Mouse (Mus musculus): ENCODE results near the gene Pyy. TPM values are rescaled to one million over a fixed set of nuclear protein-coding genes. Genes with fewer than 3 reads are reported as not detected.

Gene Pyy
- not detected in 2 replicates for polyA plus RNA-seq (2016; fragmentation: Nextera tagmentation; extraction: Ambion mirVana)

DNA sequence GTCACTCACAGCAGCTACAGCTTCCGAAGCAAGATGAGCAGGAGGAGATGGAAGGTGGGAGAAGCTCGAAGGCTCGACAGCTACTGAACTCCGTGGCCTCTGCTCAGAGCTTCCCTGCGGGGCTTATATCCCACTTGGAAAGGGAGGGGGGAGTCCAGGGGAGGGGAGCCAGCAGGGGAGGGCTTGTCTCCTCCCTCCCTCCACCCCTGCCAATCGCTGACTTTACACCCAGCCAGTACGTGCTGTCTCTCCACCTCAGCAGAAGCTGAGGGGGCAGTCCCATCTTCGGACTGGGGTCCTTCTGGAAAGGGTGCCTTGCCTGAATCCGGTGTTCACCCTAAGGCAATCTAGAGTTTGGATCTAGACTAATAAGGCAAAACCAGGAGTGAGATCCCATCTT is at the start of gene Pyy:
Gene Pyy (minus strand): TSS at position 101 of the 400 bp plus-strand sequence.
- Histone ChIP-seq H3K27me3 (peaks cover 82% of the 10 kb centered on the region), H3K4me2 (peak within 1 kb of the TSS; percentile 42), H3K4me3 (replicated peaks) (peak within 1 kb of the TSS; percentile 20; the same call in 1 of the 2 replicates), H3K27ac (no peak within 1 kb of the TSS), H3K36me3 (no peaks in the 10 kb centered on the region), H3K9ac (replicated peaks) (no peak within 1 kb of the TSS; the same call in 1 of the 2 replicates), H3K9me3 (no peaks in the 10 kb centered on the region), H3K4me1 (replicated peaks) (peaks cover 9% of the 10 kb centered on the region)
- ATAC-seq (ENCODE audit: insufficient number of reproducible peaks, insufficient read depth, low FRiP score, low TSS enrichment, low read depth): no peak
- WGBS: 14% methylated on average over 8 of the region's 9 CpGs

DNA sequence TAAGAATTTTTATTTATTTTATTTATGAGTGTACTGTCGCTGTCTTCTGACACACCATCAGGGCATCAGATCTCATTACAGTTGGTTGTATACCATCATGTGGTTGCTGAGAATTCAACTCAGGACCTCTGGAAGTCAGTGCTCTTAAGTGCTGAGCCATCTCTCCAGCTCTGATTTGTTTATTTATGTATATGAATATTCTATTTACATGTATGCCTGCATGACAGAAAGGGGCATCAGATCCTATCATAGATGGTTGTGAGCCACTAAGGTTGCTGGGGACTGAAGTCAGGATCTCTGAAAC is 49.1 kb upstream of the Pyy start:
- H3K27me3 ChIP-seq: no peaks in the 10 kb centered on the region
- H3K27ac ChIP-seq: no peak overlapping the region
- no peak for ATAC-seq (ENCODE audit: insufficient number of reproducible peaks, insufficient read depth, low FRiP score, low TSS enrichment, low read depth)
- H3K9ac ChIP-seq (replicated peaks): no peak overlapping the region
- WGBS: 6% methylated on average over 1 of the region's 1 CpGs
- H3K9me3 ChIP-seq: no peaks in the 10 kb centered on the region
- no peak overlapping the region for H3K4me3 ChIP-seq (replicated peaks)
- peaks cover 39% of the 10 kb centered on the region for H3K36me3 ChIP-seq
- peak overlapping the region; percentile 79; the same call in 1 of the 2 replicates for H3K4me2 ChIP-seq
- peaks cover 10% of the 10 kb centered on the region for H3K4me1 ChIP-seq (replicated peaks)

DNA sequence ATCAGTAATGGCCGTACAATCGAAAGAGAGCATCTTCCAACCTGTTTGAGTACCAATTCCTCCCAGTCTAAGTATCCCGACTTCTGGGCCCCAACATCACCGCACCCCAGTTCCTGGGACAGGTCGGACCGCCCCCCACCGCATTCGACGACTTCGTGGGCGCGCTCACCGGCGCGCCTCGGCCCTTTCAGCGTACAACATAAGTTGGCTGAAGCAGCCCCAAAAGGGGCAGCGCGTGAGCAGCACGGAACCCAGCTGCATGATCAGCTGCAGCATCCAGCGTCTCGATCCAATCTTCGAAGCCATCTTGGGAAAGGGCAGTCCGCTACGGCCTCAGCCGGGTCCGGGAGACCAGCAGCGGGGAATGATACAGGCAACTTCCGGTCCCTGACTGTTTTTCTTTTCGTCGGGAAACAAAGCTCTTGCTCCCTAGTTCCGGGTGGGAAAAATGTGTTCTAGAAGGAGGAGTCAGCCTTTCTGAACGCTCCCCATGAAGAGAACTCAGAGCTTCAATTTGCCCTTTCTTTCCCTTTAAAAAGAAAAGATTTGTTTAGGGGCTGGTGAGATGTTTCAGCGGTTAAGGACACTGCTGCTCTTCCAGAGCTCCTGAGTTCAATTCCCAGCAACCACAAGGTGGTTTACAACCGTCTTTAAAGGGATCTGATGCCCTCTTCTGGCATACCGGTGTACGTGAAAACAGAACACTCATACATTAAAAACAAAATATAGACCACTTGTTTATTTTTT is 48.6 kb upstream of the Pyy start, which contains the start of gene Tmem101:
Gene Tmem101 (minus strand): TSS at position 366 of the 747 bp plus-strand sequence.
- Histone ChIP-seq H3K4me1 (replicated peaks) (peaks cover 10% of the 10 kb centered on the region), H3K4me3 (replicated peaks) (peak within 1 kb of the TSS; percentile 85), H3K27ac (peak within 1 kb of the TSS; percentile 79), H3K9ac (replicated peaks) (peak within 1 kb of the TSS; percentile 83), H3K9me3 (no peaks in the 10 kb centered on the region), H3K4me2 (peak within 1 kb of the TSS; percentile 79), H3K36me3 (peaks cover 34% of the 10 kb centered on the region), H3K27me3 (no peaks in the 10 kb centered on the region)
- ATAC-seq (ENCODE audit: insufficient number of reproducible peaks, insufficient read depth, low FRiP score, low TSS enrichment, low read depth): 0 out of 2 replicates have a peak, but pooled peaks have one; percentile 46
- WGBS: under 1% methylated on average over 37 of the region's 37 CpGs

GRCm38 (mm10) chr11:102147213-102147989 is 39.8 kb upstream of the Pyy start:
- Histone ChIP-seq H3K4me3 (replicated peaks) (peak overlapping the region; percentile 38), H3K27me3 (peaks cover 74% of the 10 kb centered on the region), H3K4me2 (peak overlapping the region; percentile 60), H3K9ac (replicated peaks) (no peak overlapping the region), H3K36me3 (peaks cover 1% of the 10 kb centered on the region), H3K27ac (no peak overlapping the region), H3K4me1 (replicated peaks) (peaks cover 30% of the 10 kb centered on the region), H3K9me3 (no peaks in the 10 kb centered on the region)
- ATAC-seq (ENCODE audit: insufficient number of reproducible peaks, insufficient read depth, low FRiP score, low TSS enrichment, low read depth): no peak
- WGBS: 13% methylated on average over 34 of the region's 34 CpGs

DNA sequence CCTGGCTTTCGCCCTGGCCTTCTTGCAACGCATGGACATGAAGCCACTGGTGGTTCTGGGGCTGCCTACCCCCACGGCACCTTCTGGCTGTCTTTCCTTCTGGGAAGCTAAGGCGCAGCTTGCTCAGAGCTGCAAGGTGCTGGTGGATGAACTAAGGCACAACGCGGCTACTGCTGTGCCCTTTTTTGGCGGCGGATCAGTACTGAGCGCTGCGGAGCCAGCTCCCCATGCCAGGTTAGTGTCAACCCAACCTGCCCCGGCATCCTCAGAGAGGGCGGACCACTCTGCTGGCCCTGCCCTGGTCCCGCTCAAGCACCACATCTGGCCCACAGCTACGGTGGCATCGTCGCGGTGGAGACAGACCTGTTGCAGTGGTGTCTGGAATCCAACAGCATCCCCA is 38.9 kb upstream of the Pyy start:
- Histone ChIP-seq H3K4me3 (replicated peaks) (peak overlapping the region; percentile 38; the same call in 1 of the 2 replicates), H3K27me3 (peaks cover 80% of the 10 kb centered on the region), H3K4me1 (replicated peaks) (peaks cover 30% of the 10 kb centered on the region), H3K9ac (replicated peaks) (peak overlapping the region; percentile 23; the same call in 1 of the 2 replicates), H3K4me2 (peak overlapping the region; percentile 60), H3K36me3 (no peaks in the 10 kb centered on the region), H3K9me3 (no peaks in the 10 kb centered on the region), H3K27ac (no peak overlapping the region)
- no peak for ATAC-seq (ENCODE audit: insufficient number of reproducible peaks, insufficient read depth, low FRiP score, low TSS enrichment, low read depth)
- 9% methylated on average over 17 of the region's 17 CpGs for WGBS

GRCm38 (mm10) chr11:102146005-102146404 is 38.4 kb upstream of the Pyy start:
- Histone ChIP-seq H3K27ac (no peak overlapping the region), H3K36me3 (no peaks in the 10 kb centered on the region), H3K4me3 (replicated peaks) (peak overlapping the region; percentile 38), H3K27me3 (peaks cover 80% of the 10 kb centered on the region), H3K9me3 (no peaks in the 10 kb centered on the region), H3K9ac (replicated peaks) (no peak overlapping the region; the same call in 1 of the 2 replicates), H3K4me2 (peak overlapping the region; percentile 60), H3K4me1 (replicated peaks) (peaks cover 30% of the 10 kb centered on the region)
- 0 out of 2 replicates have a peak, but pooled peaks have one; percentile 18 for ATAC-seq (ENCODE audit: insufficient number of reproducible peaks, insufficient read depth, low FRiP score, low TSS enrichment, low read depth)
- 3% methylated on average over 16 of the region's 16 CpGs for WGBS

DNA sequence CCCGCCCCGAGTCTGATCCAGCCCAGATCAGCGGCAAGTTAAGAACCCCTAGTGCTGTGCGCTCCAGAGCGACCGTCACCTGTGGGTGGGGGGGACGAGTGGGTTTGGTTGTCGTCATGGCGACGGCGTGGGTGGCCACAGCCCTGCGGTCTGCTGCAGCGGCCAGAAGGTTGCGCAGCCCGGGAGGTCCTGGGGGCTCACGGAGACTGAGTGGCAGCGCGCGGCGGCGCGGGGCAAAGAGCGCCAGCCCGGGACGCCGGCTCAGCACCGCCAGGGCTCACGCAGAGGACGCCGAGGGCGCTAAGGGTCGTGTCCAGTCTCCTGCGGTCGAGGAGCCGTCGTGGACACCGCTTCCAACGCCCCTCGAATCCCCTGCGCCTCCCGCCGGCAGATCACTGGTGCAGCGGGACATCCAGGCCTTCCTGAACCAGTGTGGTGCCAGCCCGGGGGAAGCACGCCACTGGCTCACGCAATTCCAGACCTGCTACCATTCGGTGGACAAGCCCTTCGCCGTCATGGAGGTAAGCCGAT is 37.9 kb upstream of the Pyy start, which contains the start of gene Nags:
Gene Nags (plus strand): TSS at position 43 of the 531 bp plus-strand sequence.
- Histone ChIP-seq H3K27me3 (peaks cover 80% of the 10 kb centered on the region), H3K4me3 (replicated peaks) (peak within 1 kb of the TSS; percentile 38), H3K4me2 (peak within 1 kb of the TSS; percentile 60), H3K36me3 (no peaks in the 10 kb centered on the region), H3K9me3 (no peaks in the 10 kb centered on the region), H3K27ac (no peak within 1 kb of the TSS), H3K4me1 (replicated peaks) (peaks cover 30% of the 10 kb centered on the region), H3K9ac (replicated peaks) (peak within 1 kb of the TSS; percentile 40)
- 2% methylated on average over 50 of the region's 50 CpGs for WGBS
- no peak for ATAC-seq (ENCODE audit: insufficient number of reproducible peaks, insufficient read depth, low FRiP score, low TSS enrichment, low read depth)

DNA sequence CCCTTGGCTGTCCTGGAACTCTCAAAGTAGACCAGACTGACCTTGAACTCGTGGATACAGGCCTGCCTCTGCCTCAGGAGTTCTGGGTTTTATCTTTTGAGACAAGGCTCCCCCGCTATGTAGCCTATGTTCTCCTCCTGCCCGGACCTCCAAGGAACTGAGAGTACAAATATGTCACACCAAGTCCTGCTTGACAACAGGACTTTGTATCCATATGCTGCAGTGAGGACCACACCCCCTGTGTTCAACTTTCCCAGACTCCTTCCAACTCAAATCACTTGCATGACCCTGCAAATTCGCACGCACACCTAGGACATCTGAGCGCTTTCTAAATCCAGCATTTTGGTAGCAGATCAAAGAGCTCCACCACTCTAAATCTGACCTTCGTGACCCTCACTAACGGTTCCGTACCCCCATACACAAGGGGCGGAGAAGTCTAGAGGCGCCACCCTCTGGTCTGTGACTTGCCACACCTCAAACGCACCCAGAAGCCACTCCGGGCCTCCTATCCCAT is 37.4 kb upstream of the Pyy start:
- H3K9me3 ChIP-seq: no peaks in the 10 kb centered on the region
- H3K27me3 ChIP-seq: peaks cover 80% of the 10 kb centered on the region
- peaks cover 30% of the 10 kb centered on the region for H3K4me1 ChIP-seq (replicated peaks)
- H3K4me2 ChIP-seq: peak overlapping the region; percentile 60
- H3K36me3 ChIP-seq: no peaks in the 10 kb centered on the region
- H3K4me3 ChIP-seq (replicated peaks): peak overlapping the region; percentile 38
- H3K9ac ChIP-seq (replicated peaks): peak overlapping the region; percentile 40; the same call in 1 of the 2 replicates
- WGBS: 18% methylated on average over 13 of the region's 13 CpGs
- ATAC-seq (ENCODE audit: insufficient number of reproducible peaks, insufficient read depth, low FRiP score, low TSS enrichment, low read depth): no peak
- H3K27ac ChIP-seq: no peak overlapping the region

GRCm38 (mm10) chr11:102142355-102142754 is 34.7 kb upstream of the Pyy start:
- Histone ChIP-seq H3K36me3 (no peaks in the 10 kb centered on the region), H3K4me2 (no peak overlapping the region), H3K27me3 (peaks cover 66% of the 10 kb centered on the region), H3K9me3 (no peaks in the 10 kb centered on the region), H3K4me1 (replicated peaks) (peaks cover 27% of the 10 kb centered on the region), H3K9ac (replicated peaks) (no peak overlapping the region), H3K4me3 (replicated peaks) (no peak overlapping the region), H3K27ac (no peak overlapping the region)
- 73% methylated on average over 7 of the region's 7 CpGs for WGBS
- no peak for ATAC-seq (ENCODE audit: insufficient number of reproducible peaks, insufficient read depth, low FRiP score, low TSS enrichment, low read depth)

- Histone ChIP-seq H3K4me1 (replicated peaks) (peaks cover 11% of the 10 kb centered on the region), H3K9ac (replicated peaks) (no peak overlapping the region), H3K4me2 (no peak overlapping the region), H3K4me3 (replicated peaks) (no peak overlapping the region), H3K27me3 (peaks cover 57% of the 10 kb centered on the region), H3K9me3 (no peaks in the 10 kb centered on the region), H3K36me3 (no peaks in the 10 kb centered on the region), H3K27ac (no peak overlapping the region)
- 7% methylated on average over 5 of the region's 5 CpGs for WGBS
- no peak for ATAC-seq (ENCODE audit: insufficient number of reproducible peaks, insufficient read depth, low FRiP score, low TSS enrichment, low read depth)
Observed at GRCm38 (mm10) chr11:102140508-102140907, 32.9 kb upstream of the Pyy start.

- 0% methylated on average over 18 of the region's 18 CpGs for WGBS
- no peaks in the 10 kb centered on the region for H3K9me3 ChIP-seq
- H3K27ac ChIP-seq: no peak overlapping the region
- 0 out of 2 replicates have a peak, but pooled peaks have one; percentile 10 for ATAC-seq (ENCODE audit: insufficient number of reproducible peaks, insufficient read depth, low FRiP score, low TSS enrichment, low read depth)
- peaks cover 39% of the 10 kb centered on the region for H3K27me3 ChIP-seq
- peak overlapping the region; percentile 30 for H3K4me3 ChIP-seq (replicated peaks)
- H3K4me2 ChIP-seq: peak overlapping the region; percentile 61
- peaks cover 11% of the 10 kb centered on the region for H3K4me1 ChIP-seq (replicated peaks)
- H3K36me3 ChIP-seq: no peaks in the 10 kb centered on the region
- H3K9ac ChIP-seq (replicated peaks): 0 out of 2 replicates have a peak overlapping the region, but pooled peaks have one; percentile 42
Observed at GRCm38 (mm10) chr11:102138447-102138740, 30.8 kb upstream of the Pyy start.
